Mouse (Mus musculus) spleen, postnatal 36 days (tissue): ENCODE measurements around the gene Trpm3.
"Not testable (repeated sequence)": the region's sequence is repeated elsewhere in the genome, so short reads cannot be mapped to it uniquely, and the experiment has no call there.

Source experiments
- DNase-seq, 2 experiments: peaks; one replicate each; pipeline ENCODE4 v3.0.0; 2022; ENCODE audit warnings: low spot score in 2 of 2, mixed read lengths in 1 of 2

The Trpm3 gene

DNA sequence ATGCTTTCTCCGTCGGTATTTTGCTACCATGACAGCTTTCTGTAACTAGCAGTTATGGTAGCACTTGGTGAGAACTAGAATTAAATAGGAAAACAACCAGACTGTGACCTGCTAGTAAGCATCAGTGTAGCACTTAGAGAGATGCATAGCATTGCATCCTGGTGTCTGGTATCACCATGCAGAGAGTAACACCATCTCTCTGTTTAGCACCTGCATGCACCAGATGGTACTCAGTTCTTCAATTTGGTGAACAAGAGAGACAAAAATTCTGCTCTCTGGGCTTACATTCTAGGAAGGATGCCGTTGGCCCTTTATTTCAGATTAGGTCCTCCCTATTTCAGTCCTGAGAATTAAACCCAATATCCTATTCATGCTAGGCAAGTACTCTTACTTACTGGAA, 834.4 kb downstream of the Trpm3 start:
- DNase-seq: no peak

DNA sequence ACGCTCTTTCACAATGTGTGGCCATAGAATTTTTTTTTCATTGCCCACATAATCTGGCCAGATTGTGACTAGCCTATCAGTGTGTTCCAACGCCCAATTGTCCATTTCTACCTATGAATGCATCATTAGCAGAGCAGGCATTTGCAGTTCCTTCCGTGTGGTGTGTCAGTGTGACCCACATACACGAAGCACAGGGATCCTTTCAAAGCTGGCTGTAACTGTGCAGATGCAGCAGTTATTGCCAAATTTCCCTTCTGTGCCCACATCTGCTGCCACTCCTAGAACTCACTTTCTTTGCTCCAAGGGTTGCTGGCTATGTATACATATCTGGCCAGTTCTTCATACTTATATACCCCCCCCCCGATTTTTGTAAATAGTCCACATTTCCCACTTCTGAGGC, 834.9 kb downstream of the Trpm3 start:
- no peak for DNase-seq

DNA sequence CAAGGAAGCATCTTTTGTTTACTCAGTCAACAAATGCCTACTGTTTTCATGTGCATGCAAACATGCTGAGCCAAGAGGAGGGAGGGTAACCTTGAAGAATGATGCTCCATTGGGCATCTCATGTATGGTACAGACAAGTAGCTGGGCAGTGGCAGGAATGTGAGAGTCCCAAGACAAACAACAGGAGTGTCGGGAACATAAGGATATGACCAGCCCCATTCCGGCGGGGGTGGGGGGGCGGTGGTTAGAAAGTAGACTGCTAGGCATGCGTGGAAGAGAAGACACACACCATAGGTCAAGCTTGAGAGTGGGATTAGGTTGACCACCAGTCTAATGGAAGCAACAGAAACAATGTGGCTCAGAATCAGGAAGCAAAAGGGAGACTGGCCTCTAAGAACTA, 837.0 kb downstream of the Trpm3 start:
- DNase-seq: no peak

DNA sequence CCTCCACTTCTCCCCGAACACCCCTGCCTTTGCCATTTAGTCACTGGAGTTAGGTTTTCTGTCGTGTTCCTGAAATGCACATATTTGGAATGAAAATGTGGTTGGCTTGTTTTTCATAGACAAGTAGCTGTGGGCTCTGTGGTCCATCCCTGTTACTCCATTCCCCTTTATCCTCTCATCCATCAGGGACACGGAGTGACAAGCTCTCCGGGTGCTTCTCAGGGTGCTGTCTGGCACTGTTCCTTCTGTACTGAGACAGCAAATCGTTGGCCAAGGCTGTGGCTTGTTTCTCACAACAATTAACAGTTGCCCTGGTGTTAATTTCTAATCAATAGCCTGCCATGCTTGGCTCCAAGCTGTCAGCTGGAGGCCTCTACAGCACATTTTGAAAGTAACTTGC, 838.7 kb downstream of the Trpm3 start:
- DNase-seq: no peak

DNA sequence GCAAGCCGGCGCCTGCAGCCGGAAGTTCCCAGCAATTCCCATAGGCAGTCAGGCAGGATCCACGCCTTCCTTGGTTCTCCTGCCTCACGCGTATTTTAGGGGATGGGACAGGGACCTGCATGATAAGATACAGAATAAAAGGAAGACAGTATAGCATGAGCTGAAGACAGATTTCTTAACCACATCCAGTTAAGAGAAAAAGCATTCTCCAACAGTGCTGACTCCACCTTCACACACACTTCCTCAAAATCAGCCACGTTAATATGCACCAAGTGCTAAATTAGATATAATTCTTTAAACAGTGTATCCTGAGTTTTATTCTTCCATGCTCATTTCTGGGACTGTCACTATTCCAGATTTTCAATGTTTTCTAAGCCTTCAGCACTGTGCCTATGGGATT, 839.9 kb downstream of the Trpm3 start:
- no peak for DNase-seq

DNA sequence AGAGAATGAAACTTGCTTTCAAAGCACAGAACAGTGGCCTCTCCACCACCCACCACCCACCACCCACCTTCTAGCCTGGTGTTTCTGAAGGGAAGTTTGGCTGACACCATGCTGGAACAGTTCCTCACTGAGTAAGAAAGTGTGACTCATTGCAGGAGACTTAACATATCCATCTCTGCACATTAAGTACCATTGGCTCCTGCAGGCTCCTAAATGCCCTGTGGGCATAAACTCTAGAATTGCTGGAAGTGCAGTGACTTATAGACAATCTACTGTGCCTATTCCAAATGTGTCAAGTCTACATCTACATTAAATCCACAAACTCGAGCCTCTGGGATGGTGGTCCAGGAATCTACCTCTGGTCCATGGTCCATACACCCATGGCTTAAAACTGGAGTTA, 840.3 kb downstream of the Trpm3 start:
- DNase-seq: no peak

DNA sequence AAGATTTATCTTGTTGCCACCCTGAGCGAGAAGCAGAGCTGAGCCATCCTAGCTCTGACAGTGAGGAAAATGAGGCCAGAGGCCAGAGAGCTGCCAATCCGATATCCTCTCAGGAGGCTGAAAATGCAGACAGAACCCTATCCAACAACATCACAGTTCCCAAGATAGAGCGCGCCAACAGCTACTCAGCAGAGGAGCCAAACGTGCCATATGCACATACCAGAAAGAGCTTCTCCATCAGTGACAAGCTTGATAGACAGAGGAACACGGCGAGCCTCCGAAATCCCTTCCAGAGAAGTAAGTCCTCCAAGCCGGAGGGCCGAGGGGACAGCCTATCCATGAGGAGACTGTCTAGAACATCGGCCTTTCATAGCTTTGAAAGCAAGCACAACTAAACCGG, 849.1 kb downstream of the Trpm3 start:
- DNase-seq: no peak

DNA sequence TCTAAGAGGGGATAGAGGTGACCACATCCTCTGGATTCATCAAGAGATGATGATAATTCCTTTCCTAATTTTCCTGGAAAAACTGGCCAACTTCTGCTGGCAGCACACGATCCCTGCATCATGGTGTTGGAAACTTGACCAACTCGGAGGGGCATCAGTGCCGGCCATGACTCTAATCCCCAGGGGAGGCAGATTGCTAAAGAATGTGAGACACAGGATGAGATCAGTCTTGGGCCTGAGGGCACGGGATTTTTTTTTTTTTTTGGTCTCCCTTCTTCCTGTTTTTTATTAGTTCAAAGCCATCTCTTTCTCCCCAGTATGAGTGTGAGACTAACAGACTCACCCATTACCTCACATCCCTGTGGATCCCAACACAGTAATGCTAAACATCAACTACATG, 855.1 kb downstream of the Trpm3 start:
- DNase-seq: no peak

DNA sequence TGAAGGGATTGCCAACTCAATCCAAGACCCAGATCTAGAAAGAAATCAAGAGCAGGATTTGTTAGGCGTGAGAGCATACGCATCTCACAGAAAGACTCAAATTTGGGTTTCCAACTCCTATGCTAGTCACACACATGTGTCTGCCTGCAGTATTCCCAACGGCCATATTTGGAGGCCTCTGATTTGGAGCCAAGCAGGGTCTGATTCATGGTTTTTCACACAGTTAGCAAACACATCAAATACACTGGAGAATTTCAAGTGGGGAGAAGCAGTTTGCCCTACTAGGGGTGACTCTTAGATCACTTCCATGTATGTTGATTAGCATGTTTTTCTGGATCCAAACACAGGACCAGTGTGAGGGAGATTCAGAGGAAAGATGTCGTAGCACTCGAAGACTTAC, 855.7 kb downstream of the Trpm3 start:
- no peak for DNase-seq

DNA sequence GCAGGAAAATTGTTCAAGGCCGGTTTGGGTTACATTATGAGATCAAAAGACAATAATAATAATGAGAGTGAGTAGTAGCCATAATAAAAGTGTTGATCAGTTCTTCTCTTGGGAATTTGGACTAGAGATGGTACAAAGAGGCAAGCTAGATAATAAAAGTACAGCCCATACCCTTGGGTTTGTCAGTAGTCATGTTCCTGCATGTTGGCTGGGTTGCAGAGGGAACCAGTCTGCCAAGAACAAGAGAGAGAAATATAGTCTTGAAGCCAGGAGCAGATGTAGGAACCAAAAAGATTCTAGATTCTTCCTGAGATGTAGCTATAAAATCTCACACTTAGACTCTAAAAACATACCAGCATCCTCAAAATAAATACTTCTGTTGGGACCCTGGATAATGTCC, 861.4 kb downstream of the Trpm3 start:
- no peak for DNase-seq

DNA sequence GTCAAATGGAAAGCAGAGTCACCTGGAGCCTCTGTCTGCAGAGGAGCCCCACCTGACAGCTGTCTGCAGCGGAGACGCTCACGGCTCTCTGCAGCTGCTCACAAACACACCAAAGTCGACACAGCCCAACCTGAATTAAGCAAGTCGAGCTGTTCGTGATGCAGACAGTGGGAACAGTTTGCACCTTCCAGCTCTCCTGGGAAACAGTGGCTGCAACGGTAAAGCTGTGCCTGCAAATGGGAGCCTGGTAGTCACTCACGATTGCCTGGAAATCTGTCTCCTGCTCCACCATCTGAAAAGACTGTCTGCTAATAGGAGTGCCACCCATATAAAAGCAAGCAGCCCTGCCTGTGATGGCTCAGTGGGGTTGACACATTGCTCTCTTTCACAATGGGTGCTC, 865.0 kb downstream of the Trpm3 start:
- DNase-seq: no peak

DNA sequence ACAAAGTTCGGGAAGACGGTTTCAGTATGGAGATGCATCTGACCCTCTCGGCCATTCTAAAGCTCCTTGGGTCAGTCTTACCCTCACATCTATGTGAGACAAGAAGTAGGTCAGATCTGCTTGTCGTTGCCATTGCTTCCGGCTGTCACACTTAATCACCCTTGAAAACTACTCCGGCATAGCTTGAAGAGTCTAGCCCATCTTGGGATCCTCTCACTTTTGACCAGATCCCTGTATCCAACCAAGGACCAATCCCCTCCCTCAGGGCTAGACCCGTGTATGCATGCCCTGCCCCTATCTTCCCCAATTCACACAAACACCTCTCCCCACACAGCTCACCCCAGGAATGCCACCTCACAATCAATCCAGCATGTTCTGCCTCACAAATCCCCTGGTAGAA, 867.0 kb downstream of the Trpm3 start:
- DNase-seq: no peak

DNA sequence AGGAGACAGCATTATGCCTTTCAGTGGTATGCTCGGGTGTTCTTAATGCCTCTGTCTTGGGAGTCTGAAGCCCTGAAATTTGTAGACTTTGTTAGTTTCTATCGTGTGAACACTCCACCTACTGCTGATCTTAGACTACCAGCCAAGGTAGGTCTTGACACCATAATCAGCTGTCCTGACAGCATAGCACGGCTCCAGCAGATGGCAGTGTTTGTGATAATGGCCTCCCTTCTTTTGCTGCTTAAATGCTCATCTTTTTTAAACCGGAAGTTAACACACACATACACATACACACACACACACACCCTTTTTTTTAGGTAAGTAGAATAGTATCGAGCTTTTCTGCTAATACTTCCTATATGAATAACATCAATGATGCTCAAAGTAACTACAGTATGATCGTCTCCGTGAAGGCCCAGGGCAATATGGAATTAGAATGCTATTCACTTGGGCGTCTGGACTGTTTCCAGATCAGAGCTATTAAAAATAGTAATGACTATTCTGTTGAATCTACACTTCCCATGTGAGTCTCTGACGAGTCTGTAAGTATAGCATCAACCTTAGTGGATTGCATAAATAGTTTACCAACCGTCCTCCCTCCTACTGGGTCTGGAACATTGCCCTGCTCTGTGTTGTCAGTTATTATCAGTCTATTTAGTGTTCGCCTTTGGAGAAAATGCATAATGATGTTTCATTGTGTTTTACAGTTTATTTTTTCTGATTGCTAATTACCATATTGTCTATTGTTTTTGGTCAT, 867.8 kb downstream of the Trpm3 start:
- DNase-seq: no peak

DNA sequence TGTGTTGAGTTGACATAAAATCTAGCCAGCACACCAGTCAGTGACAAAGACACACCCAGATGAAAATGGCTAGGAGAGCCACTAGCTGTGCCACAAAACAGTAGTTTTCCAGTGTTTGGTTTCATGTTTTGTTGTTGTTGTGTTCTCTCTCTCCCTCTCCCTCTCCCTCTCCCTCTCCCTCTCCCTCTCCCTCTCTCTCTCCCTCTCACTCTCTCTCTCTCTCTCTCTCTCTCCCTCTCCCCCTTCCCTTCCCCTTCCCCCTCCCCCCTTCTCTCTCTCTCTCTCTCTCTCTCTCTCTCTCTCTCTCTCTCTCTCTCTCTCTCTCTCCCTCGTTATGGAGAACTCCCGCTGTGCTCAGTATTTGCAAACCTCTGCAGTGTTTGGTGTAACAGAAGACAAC, 874.8 kb downstream of the Trpm3 start:
- no peak for DNase-seq

DNA sequence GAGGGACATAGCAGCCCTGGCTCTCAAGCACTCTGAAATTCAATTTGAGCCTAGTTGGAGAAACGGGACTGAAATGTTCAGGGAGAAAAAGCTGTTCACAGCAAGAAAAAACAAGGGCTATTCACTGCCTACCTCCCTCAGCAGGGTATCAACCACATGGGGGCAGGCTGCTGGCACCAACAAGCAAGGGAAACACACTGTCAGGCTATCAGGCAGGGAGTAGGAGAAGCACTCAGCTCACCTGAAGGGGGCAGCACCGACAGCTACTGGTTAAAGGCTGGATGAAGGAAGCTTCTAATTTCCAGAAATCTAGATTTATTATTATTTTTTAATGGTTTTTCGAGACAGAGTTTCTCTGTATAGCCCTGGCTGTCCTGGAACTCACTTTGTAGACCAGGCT, 876.7 kb downstream of the Trpm3 start:
- DNase-seq: peak; percentile 6 to 8

DNA sequence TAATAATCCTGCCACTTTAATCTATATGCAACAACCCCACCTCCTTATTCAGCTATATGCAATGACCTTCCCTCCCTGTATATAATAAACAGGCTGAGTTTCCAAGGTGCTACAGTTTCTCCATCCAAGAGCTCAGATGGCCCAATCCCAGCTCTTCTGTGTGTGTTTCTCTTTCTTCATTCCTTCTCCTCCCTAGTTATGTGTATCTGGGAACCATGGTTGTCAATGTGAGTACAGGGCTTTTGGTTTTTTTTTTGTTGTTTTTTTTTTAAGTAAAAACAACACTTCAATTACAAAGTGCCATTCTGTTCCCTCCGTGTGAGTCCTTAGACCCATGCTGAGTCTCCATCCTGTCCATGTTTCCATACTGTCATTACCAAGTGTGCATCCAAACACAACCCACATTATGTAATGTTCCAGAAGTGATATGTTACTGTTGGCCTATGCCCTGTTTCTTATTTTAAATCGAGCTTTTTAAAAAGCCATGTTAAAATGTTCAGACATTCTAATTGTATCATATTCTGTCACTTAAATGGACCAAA, 879.4 kb downstream of the Trpm3 start:
- DNase-seq: no peak

DNA sequence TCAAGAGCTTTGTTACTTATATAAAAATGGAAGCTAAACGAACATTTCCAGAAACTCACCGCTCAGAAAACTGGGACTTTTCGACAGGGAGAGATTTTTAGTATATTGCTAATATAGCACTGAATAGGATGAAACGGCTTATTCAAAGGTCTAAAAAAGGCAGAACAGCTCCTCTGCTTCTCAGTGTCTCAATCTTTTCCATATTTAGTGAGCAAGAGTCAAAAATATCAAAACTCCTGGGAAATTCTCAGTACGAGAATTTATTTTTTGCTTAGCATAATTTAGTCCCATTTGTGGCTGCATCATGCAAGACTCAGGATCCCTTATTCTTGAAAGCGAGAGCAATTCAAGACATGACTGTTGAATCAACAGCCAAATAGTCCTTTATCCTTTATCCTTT, 884.1 kb downstream of the Trpm3 start:
- no peak for DNase-seq

DNA sequence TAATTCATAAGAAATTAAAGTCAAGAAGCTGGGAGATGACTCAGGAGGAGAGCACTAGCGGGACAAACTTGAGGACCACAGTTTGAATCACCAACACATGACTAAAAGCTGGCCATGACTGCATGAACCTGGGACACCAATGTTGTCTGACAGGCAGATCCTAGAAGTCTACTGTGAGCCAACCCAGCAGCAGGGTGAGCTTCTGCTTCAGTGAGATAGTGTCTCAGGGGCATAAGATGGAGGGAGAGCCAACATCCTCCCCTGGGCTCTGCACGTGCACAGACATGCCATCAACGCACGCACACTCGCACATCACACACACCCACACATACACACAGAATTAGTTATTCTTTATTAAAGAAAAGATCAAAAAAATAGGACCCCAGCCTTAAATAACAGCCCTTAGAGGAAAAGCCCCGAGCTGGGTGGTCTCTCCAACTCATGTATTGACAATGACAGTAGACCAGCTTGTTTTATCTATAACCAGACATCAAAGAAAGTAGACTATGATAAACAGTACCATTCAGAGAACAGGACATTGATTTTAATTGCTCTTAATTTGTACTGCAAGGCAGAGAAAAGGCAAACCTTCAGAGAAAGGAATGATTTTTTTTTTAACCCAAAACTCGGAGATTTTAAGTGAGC, 884.6 kb downstream of the Trpm3 start:
- DNase-seq: no peak

DNA sequence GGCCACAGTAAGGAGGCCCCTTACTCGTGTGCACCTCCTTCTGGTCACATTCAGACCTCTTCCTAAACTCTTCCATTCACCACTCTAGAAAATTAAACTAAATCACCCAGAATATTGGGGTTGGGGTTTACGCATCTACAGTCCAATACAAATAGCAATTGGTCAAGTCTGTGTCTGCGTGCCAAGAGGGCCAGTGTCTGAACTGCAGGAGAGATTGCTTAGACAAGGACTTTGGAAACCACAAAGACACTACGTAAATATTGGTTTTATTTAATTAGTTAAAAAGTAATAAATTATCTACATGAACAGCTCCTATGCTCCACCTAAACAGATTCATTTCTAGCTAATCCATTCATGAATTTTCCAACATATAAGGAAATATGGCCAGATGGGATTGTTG, 886.0 kb downstream of the Trpm3 start:
- DNase-seq: no peak

DNA sequence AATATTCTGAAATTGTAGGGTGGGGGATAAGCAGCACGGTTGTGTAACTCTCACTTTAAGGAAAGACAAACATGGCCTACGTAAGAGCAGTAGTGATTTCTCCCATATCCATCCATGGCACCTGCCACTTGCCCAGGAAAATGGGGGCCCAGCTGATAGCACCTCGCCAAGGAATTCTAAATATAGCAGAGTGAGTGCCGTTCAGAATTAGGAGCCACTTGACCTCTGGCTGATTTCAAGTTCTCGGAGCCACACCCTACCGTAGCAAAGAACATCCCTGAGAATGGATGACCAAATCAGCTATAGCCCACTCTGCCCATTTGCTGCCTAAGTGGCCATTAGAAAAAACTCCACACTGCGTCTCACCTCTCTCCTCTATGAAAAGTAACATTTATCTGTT, 887.6 kb downstream of the Trpm3 start:
- no peak for DNase-seq

DNA sequence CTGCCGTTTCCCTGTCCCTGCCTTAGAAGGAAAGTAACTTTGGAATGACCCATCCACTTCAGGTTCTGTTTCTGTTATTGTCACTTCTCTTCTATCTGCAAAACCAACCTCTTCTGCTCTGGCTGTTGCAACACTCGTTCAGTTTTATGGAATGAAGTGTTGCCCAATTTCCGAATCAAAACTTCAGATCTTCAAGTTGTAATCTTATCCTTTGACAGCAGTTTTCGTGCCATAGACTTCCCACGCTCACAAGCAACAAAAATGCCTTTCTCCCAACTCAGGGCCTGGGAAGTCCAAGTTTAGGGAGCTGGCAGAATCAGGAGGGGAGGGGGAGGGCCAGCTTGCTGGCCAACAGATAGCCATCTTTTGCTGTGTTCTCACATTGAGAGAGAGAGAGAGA, 889.4 kb downstream of the Trpm3 start:
- DNase-seq: no peak

DNA sequence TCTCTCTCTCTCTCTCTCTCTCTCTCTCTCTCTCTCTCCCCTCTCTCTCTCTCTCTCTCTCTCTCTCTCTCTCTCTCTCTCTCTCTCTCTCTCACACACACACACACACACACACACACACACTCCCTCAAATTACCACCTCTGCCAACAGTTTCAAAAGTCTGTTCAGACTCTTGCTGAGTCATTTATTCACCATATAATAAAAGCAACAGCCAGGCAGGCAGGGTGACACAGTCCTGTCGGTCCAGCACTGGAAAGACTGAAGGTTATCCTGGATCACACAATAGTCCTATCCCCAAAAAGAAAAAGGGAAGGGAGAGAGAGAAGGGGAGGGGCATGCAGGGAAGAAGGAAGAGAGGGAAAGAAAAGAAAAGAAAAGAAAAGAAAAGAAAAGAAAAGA, 894.5 kb downstream of the Trpm3 start:
- not testable (repeated sequence) for DNase-seq

DNA sequence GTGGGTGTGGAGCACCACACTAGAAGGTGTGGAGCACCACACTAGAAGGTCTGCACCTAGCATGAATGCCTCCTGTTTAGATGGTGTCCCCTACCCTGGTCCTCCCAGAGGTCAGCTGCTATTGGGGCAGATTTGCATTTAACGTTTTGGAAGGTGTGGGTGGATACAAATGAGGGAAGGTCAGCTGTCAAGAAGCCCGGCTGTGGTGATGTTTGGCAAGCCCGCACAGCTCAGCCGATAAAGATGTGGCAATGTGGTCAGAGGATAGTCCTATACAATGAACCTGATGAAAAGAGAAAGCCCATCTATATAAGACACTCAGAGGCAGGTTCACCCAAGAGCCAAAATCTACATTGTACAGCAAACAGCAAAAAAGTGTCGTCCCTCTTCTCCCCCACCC, 895.3 kb downstream of the Trpm3 start:
- no peak for DNase-seq

DNA sequence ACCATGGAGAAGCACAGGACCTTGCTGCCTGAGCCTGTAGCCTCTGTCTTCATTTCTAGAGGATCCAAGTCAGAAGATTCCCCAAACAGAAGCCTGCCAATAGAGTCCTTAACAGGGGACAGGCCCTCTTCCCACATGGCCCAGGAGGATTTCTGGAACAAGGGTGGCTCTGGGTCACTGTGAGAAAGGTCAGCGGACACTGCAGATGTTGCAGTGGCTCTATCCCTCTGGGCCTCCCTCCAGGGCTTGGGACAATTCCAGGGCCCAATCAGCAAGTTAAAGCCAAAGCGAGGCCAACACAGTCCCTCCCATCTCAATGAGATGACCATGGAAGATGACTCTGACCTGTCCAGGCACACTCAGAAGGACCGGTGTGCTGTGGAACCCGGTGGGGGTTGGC, 896.1 kb downstream of the Trpm3 start:
- peak; percentile 19 to 29 for DNase-seq
